Mouse (Mus musculus): ENCODE measurements around the gene Thap4. TPM values are rescaled to one million over a fixed set of nuclear protein-coding genes. Genes with fewer than 3 reads are reported as not detected.

Thap4 gene
- total and polyA plus RNA-seq, 3 experiments = 35.8 to 52.4 (median 50.2) TPM

GRCm38 (mm10) chr1:93679889-93680568 lies 74.6 kb downstream of the Thap4 start:
- H3K4me2 ChIP-seq (ENCODE audit: insufficient read depth, low read depth, poor library complexity, severe bottlenecking) = no peak overlapping the region
- H3K4me3 ChIP-seq (replicated peaks in 1 of 3; ENCODE audit: low read depth in 2 of 3, low read length in 2 of 3, poor library complexity in 1 of 3) = no peak overlapping the region
- peaks cover 4% of the 10 kb centered on the region for H3K27me3 ChIP-seq (replicated peaks)
- TF ChIP-seq JUN (IDR thresholded peaks at IDR 0.05; ENCODE audit: insufficient read depth, low read depth, low read length) (no peak), TCF12 (IDR thresholded peaks at IDR 0.05; ENCODE audit: low read depth, low read length) (no peak), NELFE (IDR thresholded peaks at IDR 0.05; ENCODE audit: low read depth, low read length) (no peak), EP300 (IDR thresholded peaks at IDR 0.05; ENCODE audit: low read length) (no peak), ZNF384 (IDR thresholded peaks at IDR 0.05; ENCODE audit: low read depth, low read length) (no peak), POLR2A (IDR thresholded peaks at IDR 0.05; ENCODE audit: low read depth, low read length) (no peak), CHD1 (IDR thresholded peaks at IDR 0.05; ENCODE audit: low read depth, low read length) (no peak), IRF4 (IDR thresholded peaks at IDR 0.05; ENCODE audit: low read depth, low read length) (no peak), RCOR1 (conservative IDR thresholded peaks at IDR 0.05; ENCODE audit: low read depth, low read length) (no peak), ETS1 (conservative IDR thresholded peaks at IDR 0.05; ENCODE audit: low read depth, low read length) (no peak), CTCF (conservative IDR thresholded peaks at IDR 0.05 in 1 of 2, IDR thresholded peaks at IDR 0.05 in 1 of 2; ENCODE audit: low read depth in 2 of 2, low read length in 2 of 2) (no peak), BHLHE40 (IDR thresholded peaks at IDR 0.05; ENCODE audit: low read depth, low read length) (no peak), PAX5 (IDR thresholded peaks at IDR 0.05; ENCODE audit: low read length) (no peak)
- H3K9ac ChIP-seq (ENCODE audit: insufficient read depth, low read depth) = no peak overlapping the region
- H3K36me3 ChIP-seq (replicated peaks in 1 of 2; ENCODE audit: control insufficient read depth in 1 of 2, insufficient read depth in 1 of 2, low read length in 1 of 2) = no peaks in the 10 kb centered on the region
- no peaks in the 10 kb centered on the region for H3K79me2 ChIP-seq (replicated peaks; ENCODE audit: control insufficient read depth, extremely low read depth, insufficient read depth, poor library complexity, severe bottlenecking)
- in situ Hi-C loops (cut with MboI; ENCODE audit: low pct_ligation_motif_present, low pct_unique_long_range_greater_than_20kb, low sequenced_read_pairs) (no loop called here), dilution Hi-C loops (cut with MboI; ENCODE audit: extremely low pct_ligation_motif_present, extremely low pct_unique_long_range_greater_than_20kb, low sequenced_read_pairs) (no loop called here)
- peaks cover 16% of the 10 kb centered on the region for H3K9me3 ChIP-seq (replicated peaks; ENCODE audit: low read length)
- H3K27ac ChIP-seq (ENCODE audit: insufficient read depth, low read depth) = no peak overlapping the region
- H3K4me1 ChIP-seq (ENCODE audit: control insufficient read depth in 1 of 2, insufficient read depth in 2 of 2) = no peaks in the 10 kb centered on the region
- DNase-seq (ENCODE audit: extremely low read depth) = no peak

GRCm38 (mm10) chr1:93678386-93678785 lies 76.3 kb downstream of the Thap4 start:
- no peak for DNase-seq (ENCODE audit: extremely low read depth)
- Histone ChIP-seq H3K27ac (ENCODE audit: insufficient read depth, low read depth) (no peak overlapping the region), H3K4me3 (replicated peaks in 1 of 3; ENCODE audit: low read depth in 2 of 3, low read length in 2 of 3, poor library complexity in 1 of 3) (no peak overlapping the region), H3K79me2 (replicated peaks; ENCODE audit: control insufficient read depth, extremely low read depth, insufficient read depth, poor library complexity, severe bottlenecking) (no peaks in the 10 kb centered on the region), H3K27me3 (replicated peaks) (no peaks in the 10 kb centered on the region), H3K4me1 (ENCODE audit: control insufficient read depth in 1 of 2, insufficient read depth in 2 of 2) (no peaks in the 10 kb centered on the region), H3K4me2 (ENCODE audit: insufficient read depth, low read depth, poor library complexity, severe bottlenecking) (no peak overlapping the region), H3K9me3 (replicated peaks; ENCODE audit: low read length) (peaks cover 16% of the 10 kb centered on the region), H3K9ac (ENCODE audit: insufficient read depth, low read depth) (no peak overlapping the region), H3K36me3 (replicated peaks in 1 of 2; ENCODE audit: control insufficient read depth in 1 of 2, insufficient read depth in 1 of 2, low read length in 1 of 2) (no peaks in the 10 kb centered on the region)
- dilution Hi-C loops (cut with MboI; ENCODE audit: extremely low pct_ligation_motif_present, extremely low pct_unique_long_range_greater_than_20kb, low sequenced_read_pairs) (no loop called here), in situ Hi-C loops (cut with MboI; ENCODE audit: low pct_ligation_motif_present, low pct_unique_long_range_greater_than_20kb, low sequenced_read_pairs) (no loop called here)
- TF ChIP-seq RCOR1 (conservative IDR thresholded peaks at IDR 0.05; ENCODE audit: low read depth, low read length) (no peak), SIN3A (IDR thresholded peaks at IDR 0.05; ENCODE audit: low read length) (no peak), ZKSCAN1 (IDR thresholded peaks at IDR 0.05; ENCODE audit: borderline replicate concordance, low read depth, low read length) (no peak), ZNF384 (IDR thresholded peaks at IDR 0.05; ENCODE audit: low read depth, low read length) (no peak), IRF4 (IDR thresholded peaks at IDR 0.05; ENCODE audit: low read depth, low read length) (no peak), HCFC1 (IDR thresholded peaks at IDR 0.05; ENCODE audit: low read depth, low read length) (no peak), USF1 (IDR thresholded peaks at IDR 0.05; ENCODE audit: low read depth, low read length) (no peak), E2F4 (IDR thresholded peaks at IDR 0.05; ENCODE audit: insufficient replicate concordance, low read depth, low read length) (no peak), PAX5 (IDR thresholded peaks at IDR 0.05; ENCODE audit: low read length) (no peak), NELFE (IDR thresholded peaks at IDR 0.05; ENCODE audit: low read depth, low read length) (no peak), SMC3 (IDR thresholded peaks at IDR 0.05; ENCODE audit: low read depth, low read length) (no peak), ELF1 (IDR thresholded peaks at IDR 0.05; ENCODE audit: low read depth, low read length) (no peak), USF2 (conservative IDR thresholded peaks at IDR 0.05; ENCODE audit: low read depth, low read length) (no peak), GABPA (IDR thresholded peaks at IDR 0.05; ENCODE audit: insufficient replicate concordance, low read depth, low read length) (no peak), JUND (conservative IDR thresholded peaks at IDR 0.05; ENCODE audit: low read depth, low read length) (no peak), CHD2 (IDR thresholded peaks at IDR 0.05; ENCODE audit: low read length) (no peak), NRF1 (IDR thresholded peaks at IDR 0.05; ENCODE audit: low read depth, low read length) (no peak), JUN (IDR thresholded peaks at IDR 0.05; ENCODE audit: insufficient read depth, low read depth, low read length) (no peak)
